Mouse (Mus musculus): Measurements from ENCODE around the gene Ltf.

Ltf gene

DNA sequence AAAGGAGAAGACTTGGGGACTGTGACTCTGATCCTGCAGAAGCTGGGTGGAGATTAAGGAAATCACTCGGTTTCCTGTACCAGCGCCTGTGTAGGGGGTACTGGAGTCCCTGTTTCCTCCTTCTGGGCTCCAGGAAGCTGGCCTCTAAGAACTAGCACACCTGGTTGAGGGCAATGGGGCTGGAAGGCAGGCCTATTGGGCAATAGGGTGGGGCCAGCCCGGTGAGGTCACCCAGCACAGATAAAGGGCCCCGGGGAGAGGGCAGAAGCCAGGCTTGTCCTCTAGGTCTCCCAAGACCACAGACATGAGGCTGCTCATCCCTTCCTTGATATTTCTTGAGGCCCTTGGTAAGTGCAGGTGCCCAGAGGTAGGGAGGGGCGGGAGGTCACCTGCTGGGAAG is at the start of gene Ltf:
TSS of gene Ltf (plus strand) at position 250 of the 400 bp plus-strand sequence.
- DNase-seq (ENCODE audit: low spot score), result no peak

DNA sequence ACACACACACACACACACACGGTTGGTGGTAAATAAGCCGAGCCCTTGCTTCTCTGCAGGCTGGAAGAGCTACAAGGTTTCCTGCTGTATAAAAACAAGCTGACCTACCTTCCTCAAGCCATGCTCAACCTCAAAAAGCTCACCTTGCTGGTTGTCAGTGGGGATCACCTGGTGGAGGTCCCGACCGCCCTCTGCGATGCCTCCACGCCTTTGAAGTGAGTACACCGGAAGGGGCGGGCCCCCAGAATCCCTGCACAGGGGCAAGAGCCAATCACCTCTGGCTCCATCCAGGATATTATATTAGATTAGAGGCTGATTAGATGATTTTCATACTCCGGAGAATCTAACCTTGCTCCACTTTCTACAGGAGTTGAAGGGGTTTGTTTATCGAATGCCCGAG is 39.7 kb upstream of the Ltf start:
- DNase-seq (ENCODE audit: low spot score), result no peak

GRCm38 (mm10) chr9:110982351-110982750 is 36.7 kb upstream of the Ltf start:
- no peak for DNase-seq (ENCODE audit: low spot score)

- no peak for DNase-seq (ENCODE audit: low spot score)
Measured at GRCm38 (mm10) chr9:110984096-110984495, 35.0 kb upstream of the Ltf start.

- DNase-seq (ENCODE audit: low spot score), result no peak
Measured at GRCm38 (mm10) chr9:110985541-110985940, 33.5 kb upstream of the Ltf start.

GRCm38 (mm10) chr9:110985951-110986350 is 33.1 kb upstream of the Ltf start:
- no peak for DNase-seq (ENCODE audit: low spot score)

DNA sequence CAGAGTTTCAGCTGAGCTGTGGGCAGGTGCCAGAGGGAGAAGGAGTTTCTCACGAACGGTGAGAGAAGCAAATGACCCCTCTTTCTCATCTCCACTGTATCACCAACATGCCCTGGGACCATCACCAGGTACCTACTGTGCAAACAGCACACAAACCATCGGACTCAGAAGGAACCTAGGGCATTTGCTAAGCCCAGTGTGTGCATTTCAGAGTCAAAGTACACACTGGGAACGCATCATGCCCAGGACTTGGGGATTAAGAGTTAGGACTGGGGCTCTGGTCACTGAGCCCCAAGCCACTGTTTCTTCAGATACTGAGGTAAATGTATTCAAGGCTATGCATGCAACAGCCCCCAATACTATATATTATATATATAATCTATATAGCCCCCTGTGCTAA is 31.7 kb upstream of the Ltf start:
- no peak for DNase-seq (ENCODE audit: low spot score)

GRCm38 (mm10) chr9:110988078-110988477 is 31.0 kb upstream of the Ltf start:
- no peak for DNase-seq (ENCODE audit: low spot score)

DNA sequence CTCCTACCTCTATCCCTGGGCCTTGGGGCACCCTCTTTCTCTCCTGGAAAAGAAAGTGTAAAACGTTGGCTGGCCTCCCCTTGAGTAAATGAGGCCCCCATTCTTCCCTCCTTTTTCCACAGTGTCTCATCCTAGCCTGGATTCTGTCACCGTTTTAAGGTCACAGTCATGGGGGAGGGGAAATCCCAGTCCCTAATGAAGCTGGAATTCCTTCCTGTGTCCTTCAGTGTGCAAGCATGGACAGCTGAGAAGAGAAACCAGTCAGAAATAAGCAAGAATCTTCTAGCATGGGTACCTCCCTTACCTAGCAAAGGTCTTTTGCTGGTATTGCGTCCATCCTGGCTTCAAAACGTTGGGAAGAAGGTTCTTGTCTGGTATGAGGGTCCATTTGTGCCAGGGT is 29.9 kb upstream of the Ltf start:
- DNase-seq (ENCODE audit: low spot score), result no peak

DNA sequence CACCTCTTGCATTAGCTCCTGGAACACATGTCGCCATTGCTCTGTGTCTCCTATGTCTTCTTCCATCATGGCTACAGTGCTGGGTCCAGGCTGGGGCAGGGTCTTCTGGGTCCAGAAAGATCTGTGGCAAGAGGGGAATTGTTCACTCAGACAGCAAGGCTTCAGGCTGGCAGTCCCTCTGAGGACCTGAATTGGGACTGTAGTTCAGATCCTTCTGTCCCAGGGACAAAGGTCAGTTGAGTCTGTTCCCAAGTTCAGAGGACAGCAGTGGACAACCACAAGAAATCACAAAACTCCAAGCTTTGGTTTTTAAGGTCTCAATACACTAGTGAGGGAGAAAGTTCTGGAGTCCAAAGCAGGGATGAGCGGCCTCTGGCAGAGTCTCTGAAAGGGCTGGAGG is 29.5 kb upstream of the Ltf start:
- DNase-seq (ENCODE audit: low spot score), result no peak

DNA sequence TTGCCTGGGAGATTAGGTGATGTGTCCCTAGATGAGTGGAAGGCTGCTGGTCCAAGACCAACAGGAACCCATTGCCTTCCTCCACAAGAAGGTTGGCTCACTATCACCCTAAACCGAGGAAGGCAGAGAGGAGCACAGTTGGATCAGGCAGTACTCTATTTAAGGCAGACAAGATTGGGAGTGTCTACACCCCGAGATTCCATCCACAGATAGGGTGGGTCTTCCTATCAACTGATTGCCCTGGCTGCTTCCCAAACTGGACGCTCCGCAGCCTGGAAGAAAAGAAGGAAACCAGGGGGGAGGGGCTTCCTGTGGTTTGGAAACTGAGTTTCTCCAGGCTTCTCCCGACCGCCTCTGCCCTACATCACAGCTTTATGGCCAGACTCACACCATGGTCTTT is 28.9 kb upstream of the Ltf start, which contains the start of gene Rtp3:
TSS of gene Rtp3 (minus strand) at position 380 of the 400 bp plus-strand sequence.
- no peak for DNase-seq (ENCODE audit: low spot score)

- DNase-seq (ENCODE audit: low spot score), result no peak
Measured at GRCm38 (mm10) chr9:110993281-110993709, 25.8 kb upstream of the Ltf start.

GRCm38 (mm10) chr9:110994716-110995172 is 24.3 kb upstream of the Ltf start:
- no peak for DNase-seq (ENCODE audit: low spot score)

- peak; percentile 27 for DNase-seq (ENCODE audit: low spot score)
Measured at GRCm38 (mm10) chr9:110997245-110997644, 21.8 kb upstream of the Ltf start.

DNA sequence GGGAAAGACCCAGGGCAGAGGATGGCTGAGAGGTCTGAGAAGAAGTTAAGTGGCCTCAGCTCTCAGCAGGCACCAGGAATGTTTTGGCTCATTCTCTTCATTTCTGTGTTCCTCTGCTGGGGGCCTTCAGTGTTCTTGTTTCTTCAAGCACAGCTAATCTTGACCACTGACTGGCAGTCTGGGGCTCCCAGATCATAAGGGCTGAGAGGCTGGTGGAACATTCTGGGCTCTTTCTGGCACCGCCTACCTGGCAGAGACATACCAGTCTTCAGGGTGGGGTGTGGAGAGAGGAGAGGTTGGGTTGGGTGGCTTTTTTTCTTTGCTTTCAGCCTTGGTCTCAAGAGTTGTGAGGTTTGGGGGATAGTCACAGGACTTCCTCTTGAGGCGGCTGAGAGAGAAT is 20.0 kb upstream of the Ltf start:
- no peak for DNase-seq (ENCODE audit: low spot score)

GRCm38 (mm10) chr9:110999856-111000255 is 19.2 kb upstream of the Ltf start:
- no peak for DNase-seq (ENCODE audit: low spot score)

DNA sequence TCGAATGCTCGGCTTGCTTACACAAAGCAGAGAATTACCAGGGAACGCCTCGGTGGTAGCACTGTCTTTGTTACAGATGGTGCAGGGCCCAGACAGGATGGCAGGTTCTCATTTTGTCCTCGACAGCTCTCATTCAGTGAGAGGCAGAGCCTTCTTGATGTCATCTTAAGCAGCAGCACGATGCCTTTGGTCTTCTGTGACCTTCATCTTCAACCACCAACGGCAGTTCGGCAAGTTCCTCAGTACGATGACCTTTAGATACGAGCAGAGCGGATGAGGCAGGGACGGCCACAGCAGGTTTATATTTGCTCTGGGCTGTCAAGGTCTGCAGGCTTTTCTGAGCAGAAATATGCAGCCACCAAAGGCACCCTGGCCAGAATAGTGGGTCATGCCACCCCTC is 17.4 kb upstream of the Ltf start:
- DNase-seq (ENCODE audit: low spot score), result no peak

DNA sequence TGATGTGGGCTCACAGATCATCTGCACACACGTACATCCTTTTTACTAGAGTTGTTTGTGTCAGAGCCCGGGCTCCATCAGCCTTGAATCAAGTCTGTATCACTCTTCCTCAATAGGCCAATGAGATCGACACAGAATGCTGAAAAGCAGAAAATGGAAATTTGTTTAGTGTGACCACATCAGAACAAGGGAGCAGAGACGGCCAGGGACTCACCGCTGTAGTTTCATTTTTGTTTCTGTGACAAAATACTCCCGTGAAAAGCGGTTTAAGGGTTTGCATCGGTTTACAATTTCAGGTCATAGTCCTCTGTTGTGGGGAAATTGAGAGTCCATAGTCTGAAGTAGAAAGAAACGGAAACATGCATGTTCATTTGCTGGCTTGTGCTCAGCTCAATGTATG is 15.8 kb upstream of the Ltf start:
- DNase-seq (ENCODE audit: low spot score), result no peak

- no peak for DNase-seq (ENCODE audit: low spot score)
Measured at GRCm38 (mm10) chr9:111006544-111006943, 12.5 kb upstream of the Ltf start.

DNA sequence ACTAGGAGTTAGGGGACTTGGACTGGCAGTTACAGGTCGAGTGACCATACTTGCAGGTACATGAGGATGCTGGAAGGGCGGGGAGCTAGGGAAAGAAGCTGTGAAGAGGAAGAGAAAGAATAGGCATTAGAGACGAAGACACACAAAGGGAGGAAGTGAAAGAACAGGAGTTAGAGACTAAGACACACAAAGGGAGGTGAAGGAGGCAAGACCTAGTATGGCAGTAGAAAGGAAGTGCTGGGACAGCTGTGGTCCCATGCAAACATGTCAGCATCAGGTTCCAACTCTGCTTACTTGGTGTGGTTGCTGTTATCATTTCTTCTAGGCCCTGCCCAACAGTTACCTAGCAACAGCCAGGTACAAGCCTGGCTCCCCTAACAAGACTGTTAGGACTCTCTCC is 9.3 kb upstream of the Ltf start:
- no peak for DNase-seq (ENCODE audit: low spot score)

GRCm38 (mm10) chr9:111011550-111011949 is 7.5 kb upstream of the Ltf start:
- no peak for DNase-seq (ENCODE audit: low spot score)

GRCm38 (mm10) chr9:111012041-111012440 is 7.0 kb upstream of the Ltf start:
- no peak for DNase-seq (ENCODE audit: low spot score)

GRCm38 (mm10) chr9:111015658-111016057 is 3.4 kb upstream of the Ltf start:
- DNase-seq (ENCODE audit: low spot score), result no peak

GRCm38 (mm10) chr9:111026791-111027190 is 7.7 kb downstream of the Ltf start:
- DNase-seq (ENCODE audit: low spot score), result no peak

DNA sequence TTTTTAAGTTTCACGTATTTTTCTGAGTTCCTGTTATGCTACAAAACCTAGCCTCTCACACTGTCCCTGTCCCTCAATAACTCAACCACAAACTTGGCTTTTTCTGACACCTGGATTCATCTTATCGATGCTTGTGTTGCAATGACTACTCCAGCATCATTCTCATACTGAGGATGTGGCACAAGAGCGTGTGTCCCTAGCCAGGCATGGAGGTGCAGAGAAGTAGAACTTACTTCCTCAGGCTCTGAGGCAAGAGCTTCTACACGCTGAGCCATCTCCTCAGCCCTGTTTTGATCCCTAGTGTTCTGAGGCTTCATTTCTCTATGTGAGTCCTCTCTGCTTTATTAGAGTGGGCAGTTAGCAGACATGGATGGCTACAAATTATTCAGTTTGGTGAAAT is 14.6 kb downstream of the Ltf start:
- no peak for DNase-seq (ENCODE audit: low spot score)

All from ovary, postnatal 10 days (tissue).